Mouse (Mus musculus) cortical plate, adult 2 months (tissue): ENCODE measurements at regions not wholly inside any gene's neighbourhood (a gene's known extent, or its start where the extent isn't known, plus 50 kb on each side); places are given as distances from the start of the nearest gene placed in this dataset.

Source experiments
- CTCF ChIP-seq: fragments of 200-500 bp; IDR thresholded peaks from 2 replicates; pipeline ENCODE4 v1.5.1; 2011; ENCODE audit warnings: mild to moderate bottlenecking, control low read depth, low read length; ENCODE audit not compliant: insufficient read depth; ENCODE audit errors: extremely low read depth
- POLR2A ChIP-seq: fragments of 200-500 bp; IDR thresholded peaks from 2 replicates; pipeline ENCODE4 v1.6.1; 2011; ENCODE audit warnings: mild to moderate bottlenecking, low read length, control low read depth; ENCODE audit not compliant: insufficient read depth; ENCODE audit errors: extremely low read depth

DNA sequence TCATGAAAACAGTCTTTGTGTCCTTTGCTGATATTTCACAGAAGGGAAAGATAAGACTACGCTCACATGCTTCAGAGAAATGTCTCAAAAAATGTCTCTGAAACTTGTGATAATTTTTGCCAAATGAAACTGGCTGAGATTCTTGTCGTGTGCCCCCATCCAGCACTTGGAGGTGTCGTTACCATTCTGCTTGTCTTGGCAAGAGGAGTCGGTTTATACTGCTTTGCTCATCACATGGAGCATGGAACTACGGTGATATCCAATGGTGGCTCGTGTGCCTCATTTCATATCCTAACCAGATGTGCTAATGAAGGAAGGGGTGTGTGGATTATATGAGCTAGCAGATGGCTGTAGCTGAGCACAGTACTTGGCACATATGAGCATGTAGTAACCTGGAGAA, 169.4 kb upstream of the Etaa1 start:
- no peak for TF ChIP-seq CTCF
- TF ChIP-seq POLR2A, result no peak
